Mouse (Mus musculus) liver, embryonic 14.5 days (tissue): ENCODE results near the gene Sowahc. TPM values are rescaled to one million over a fixed set of nuclear protein-coding genes. Genes with fewer than 3 reads are reported as not detected.

Source experiments
- ATAC-seq: fragments of 200-750 bp; cut with Nextera tagmentation; 2 replicates; pipeline ENCODE4 v1.8.0; 2017; ENCODE audit warnings: moderate number of reproducible peaks, mild to moderate bottlenecking, moderate library complexity; ENCODE audit not compliant: insufficient read depth
- DNase-seq, 3 experiments: peaks; one replicate each; pipeline ENCODE4 v3.0.0-alpha.2; 2012 to 2013; ENCODE audit warnings: low read depth in 3 of 3, low spot score in 3 of 3
- H3K27ac ChIP-seq: fragments of 300-500 bp; sonication (generic); 2 replicates; pipeline ENCODE4 v1.5.1; 2014; ENCODE audit warnings: moderate library complexity, mild to moderate bottlenecking, control low read depth, inconsistent platforms
- H3K27me3 ChIP-seq: fragments of 300-500 bp; sonication (generic); 2 replicates; pipeline ENCODE4 v1.6.1; 2014; ENCODE audit warnings: mild to moderate bottlenecking, low read length, moderate library complexity; ENCODE audit not compliant: control insufficient read depth, insufficient read depth
- H3K36me3 ChIP-seq: fragments of 300-500 bp; sonication (generic); replicated peaks from 2 replicates; pipeline ENCODE4 v1.6.1; 2014; ENCODE audit warnings: low read depth; ENCODE audit not compliant: control insufficient read depth, insufficient read depth
- H3K4me1 ChIP-seq, 2 experiments: fragments of 200-500 bp in 1 of 2; fragments of 300-500 bp in 1 of 2; sonication (generic) in 1 of 2; replicated peaks; 2 replicates each; pipeline ENCODE4 v1.6.1; 2012 to 2014; ENCODE audit warnings: antibody characterized with exemption in 1 of 2, inconsistent platforms in 1 of 2, low read length in 1 of 2; ENCODE audit not compliant: control insufficient read depth in 2 of 2, insufficient read depth in 2 of 2
- H3K4me2 ChIP-seq: fragments of 300-500 bp; sonication (generic); 2 replicates; pipeline ENCODE4 v1.6.1; 2014; ENCODE audit warnings: low read depth, mild to moderate bottlenecking, control low read depth, moderate library complexity
- H3K4me3 ChIP-seq, 2 experiments: fragments of 200-500 bp in 1 of 2; fragments of 300-500 bp in 1 of 2; sonication (generic) in 1 of 2; 2 replicates each; pipeline ENCODE4 v1.5.1; 2012 to 2014; ENCODE audit warnings: low read depth in 2 of 2, low read length in 2 of 2, mild to moderate bottlenecking in 2 of 2, control low read depth in 1 of 2, inconsistent platforms in 1 of 2, moderate library complexity in 1 of 2; ENCODE audit not compliant: insufficient read depth in 1 of 2
- H3K9ac ChIP-seq: fragments of 300-500 bp; sonication (generic); replicated peaks from 2 replicates; pipeline ENCODE4 v1.6.1; 2014; ENCODE audit warnings: mild to moderate bottlenecking, control low read depth, moderate library complexity
- H3K9me3 ChIP-seq: fragments of 300-500 bp; sonication (generic); 2 replicates; pipeline ENCODE4 v1.6.1; 2016; ENCODE audit warnings: low read length, mixed read lengths; ENCODE audit not compliant: control insufficient read depth
- CTCF ChIP-seq: IDR thresholded peaks from 2 replicates; pipeline ENCODE4 v1.5.1; 2016; ENCODE audit warnings: antibody characterized with exemption, low read depth, control low read depth
- EP300 ChIP-seq: IDR thresholded peaks from 2 replicates; pipeline ENCODE4 v1.6.1; 2016; ENCODE audit warnings: antibody characterized with exemption, low read depth
- WGBS: fragments of 180-500 bp; shearing (Covaris S2); extraction: QIAGEN DNeasy Blood & Tissue Kit; methylation state at CpG from one replicate; pipeline ENCODE4 v1.1.7; 2014; ENCODE audit not compliant: insufficient replicate concordance; 5-methylcytosine and 5-hydroxymethylcytosine counted together
- polyA plus RNA-seq, 2 experiments: library from polyadenylated mRNA; depleted of rRNA in 1 of 2; stranded (reverse) in 1 of 2; unstranded in 1 of 2; fragments of >200 nt; fragmentation: Nextera tagmentation in 1 of 2; extraction: Ambion mirVana in 1 of 2; gene quantifications; 2 replicates each; pipeline versions ENCODE4 v1.2.1 to v1.2.3; 2012 to 2014

Sowahc gene
- polyA plus RNA-seq, 2 experiments: 0.95 to 1.1 TPM

DNA sequence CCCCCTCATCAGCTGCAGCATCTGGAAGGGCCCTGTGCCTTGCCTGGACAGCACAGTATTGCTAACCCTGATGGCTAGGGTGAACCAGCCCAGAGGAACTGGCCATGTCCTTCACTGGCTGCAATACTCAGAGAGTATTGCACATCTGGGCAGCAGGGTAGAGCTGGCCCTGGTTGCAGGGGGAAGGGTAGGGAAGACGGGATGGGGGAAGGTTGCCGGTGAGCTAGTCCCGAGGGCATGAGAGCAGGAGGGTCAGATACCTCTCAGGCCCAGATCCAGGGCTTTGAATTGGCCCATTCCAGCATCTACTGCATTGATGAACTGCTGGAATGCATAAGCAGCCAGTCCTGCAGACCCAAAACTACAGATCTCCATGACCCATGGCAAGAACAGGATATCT is 25.0 kb upstream of the Sowahc start:
- no peak for ATAC-seq
- 74% methylated on average over 3 of the region's 3 CpGs for WGBS
- H3K36me3 ChIP-seq: no peaks in the 10 kb centered on the region
- H3K4me2 ChIP-seq: no peak overlapping the region
- H3K27me3 ChIP-seq: no peaks in the 10 kb centered on the region
- H3K9me3 ChIP-seq: no peaks in the 10 kb centered on the region
- H3K4me1 ChIP-seq: no peaks in the 10 kb centered on the region
- H3K27ac ChIP-seq: no peak overlapping the region
- TF ChIP-seq EP300 (no peak), CTCF (no peak)
- DNase-seq: no peak
- no peak overlapping the region for H3K9ac ChIP-seq
- H3K4me3 ChIP-seq: no peak overlapping the region

GRCm38 (mm10) chr10:59200011-59200410 is 21.7 kb upstream of the Sowahc start:
- Histone ChIP-seq H3K27ac (no peak overlapping the region), H3K4me2 (no peak overlapping the region), H3K36me3 (no peaks in the 10 kb centered on the region), H3K9ac (no peak overlapping the region), H3K27me3 (no peaks in the 10 kb centered on the region), H3K4me1 (no peaks in the 10 kb centered on the region), H3K9me3 (no peaks in the 10 kb centered on the region), H3K4me3 (no peak overlapping the region)
- ATAC-seq: no peak
- no peak for DNase-seq
- no peak for TF ChIP-seq CTCF

DNA sequence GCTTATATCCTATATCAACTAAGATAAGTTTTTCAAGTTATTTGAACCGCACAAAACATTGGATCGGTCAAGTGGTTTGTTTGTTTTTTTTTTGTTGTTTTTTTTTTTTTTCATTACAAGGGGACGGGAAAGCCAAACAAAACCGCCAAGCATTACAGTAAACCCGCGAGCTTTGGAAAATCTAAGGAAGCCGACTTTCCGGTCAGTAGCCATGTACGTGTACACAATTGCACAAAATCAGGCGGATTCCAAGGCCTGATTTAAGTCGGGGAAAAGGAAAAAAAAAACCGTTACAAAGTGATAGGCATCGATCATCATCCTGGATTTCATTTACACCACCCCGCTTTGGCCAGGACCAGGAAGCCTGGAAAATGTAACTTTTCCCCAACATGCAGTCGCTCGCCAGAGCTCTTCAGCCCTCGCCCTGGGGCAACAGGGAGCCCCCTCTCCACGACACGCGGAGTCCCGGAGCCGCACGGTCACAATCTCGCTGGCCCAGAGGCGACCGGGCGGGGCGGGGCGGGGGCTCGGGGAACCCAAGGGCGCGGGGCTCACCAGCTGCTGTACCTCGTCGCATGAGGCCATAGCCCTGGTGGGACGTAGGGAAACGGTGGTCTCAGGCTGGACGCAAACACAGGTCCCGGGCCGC is 805 bp upstream of the Sowahc start:
- peak; percentile 42; the same call in 1 of the 2 replicates for ATAC-seq
- no peak for DNase-seq

GRCm38 (mm10) chr10:59222271-59223101 is 733 bp downstream of the Sowahc start:
- TF ChIP-seq EP300 (no peak), CTCF (no peak)
- Histone ChIP-seq H3K9ac (peak overlapping the region; percentile 28), H3K27ac (no peak overlapping the region), H3K27me3 (peaks cover 47% of the 10 kb centered on the region), H3K4me1 (no peaks in the 10 kb centered on the region), H3K4me3 (peak overlapping the region; percentile 62 to 64), H3K4me2 (peak overlapping the region; percentile 80), H3K9me3 (no peaks in the 10 kb centered on the region), H3K36me3 (no peaks in the 10 kb centered on the region)
- 5% methylated on average over 48 of the region's 49 CpGs for whole genome bisulfite sequencing
- no peak for ATAC-seq
- DNase-seq: no peak

More for the DNA sequence above, 805 bp upstream of the Sowahc start:
- H3K4me3 ChIP-seq: peak overlapping the region; percentile 62 to 64
- H3K36me3 ChIP-seq: no peaks in the 10 kb centered on the region
- 1% methylated on average over 39 of the region's 39 CpGs for WGBS
- H3K4me1 ChIP-seq: no peaks in the 10 kb centered on the region; a peak in 1 of 4 replicates
- peak overlapping the region; percentile 52 for H3K9ac ChIP-seq
- H3K9me3 ChIP-seq: no peaks in the 10 kb centered on the region
- peak overlapping the region; percentile 80 for H3K4me2 ChIP-seq
- peaks cover 43% of the 10 kb centered on the region for H3K27me3 ChIP-seq
- TF ChIP-seq CTCF: no peak
- TF ChIP-seq EP300: no peak
- H3K27ac ChIP-seq: no peak overlapping the region

DNA sequence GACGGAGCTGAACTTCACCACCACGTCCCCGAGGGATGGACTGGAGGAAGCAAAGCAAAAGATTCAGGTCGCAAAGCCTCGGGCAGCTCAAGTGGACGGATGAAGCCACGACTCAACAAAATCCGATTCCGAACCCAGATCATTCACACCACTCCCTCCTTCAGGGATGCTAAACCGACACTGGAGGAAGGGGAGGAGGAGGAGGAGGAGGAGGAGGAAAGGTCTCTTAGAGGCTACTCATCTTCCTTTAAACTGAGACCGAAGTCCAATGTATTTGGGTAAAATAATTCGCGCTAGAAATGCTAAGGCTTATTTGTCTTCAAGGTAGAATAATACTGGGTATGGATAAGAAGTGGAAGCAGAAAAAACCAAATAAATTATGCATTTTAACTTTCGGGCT is 1.5 kb downstream of the Sowahc start:
- peak overlapping the region; percentile 80 for H3K4me2 ChIP-seq
- H3K4me1 ChIP-seq: no peaks in the 10 kb centered on the region
- DNase-seq: no peak
- peaks cover 47% of the 10 kb centered on the region for H3K27me3 ChIP-seq
- H3K9me3 ChIP-seq: no peaks in the 10 kb centered on the region
- no peak overlapping the region for H3K9ac ChIP-seq
- no peak for TF ChIP-seq CTCF
- TF ChIP-seq EP300: no peak
- H3K4me3 ChIP-seq: peak overlapping the region; percentile 62 to 64; a peak in 3 of 4 replicates
- ATAC-seq: no peak
- H3K36me3 ChIP-seq: no peaks in the 10 kb centered on the region
- 37% methylated on average over 14 of the region's 14 CpGs for WGBS
- no peak overlapping the region for H3K27ac ChIP-seq
